ENCODE assay signal across 21 mouse cellular contexts in genomic region chr5:120425711-120426110, GRCm38 (mm10). TPM values are rescaled to one million over a fixed set of nuclear protein-coding genes. Genes with fewer than 3 reads are reported as not detected.
A peak's percentile ranks its signal among the peaks of the same experiment; 100 is the strongest.
DNase-seq lines count a peak whose midpoint lies in the region; ATAC-seq and TF ChIP-seq lines count a peak whose summit lies in the region.
"Had no signal": no experiment of that assay in that cellular context is flagged by ENCODE, and none has a peak within 500 bp of the region (broad histone marks: within the 10 kb centered on the region; RNA-seq: fewer than 3 reads in every experiment).

No protein-coding gene starts in this region.

- H3K4me1 ChIP-seq in forebrain, embryonic 13.5 days, result peaks cover 17% of the 10 kb centered on the region
- no peaks in the 10 kb centered on the region for H3K4me1 ChIP-seq in hindbrain, embryonic 16.5 days (ENCODE audit: control insufficient read depth, insufficient read depth, low read depth, low read length)
- H3K4me1 ChIP-seq in midbrain, embryonic 16.5 days (ENCODE audit: control insufficient read depth, insufficient read depth, low read length), result peaks cover 5% of the 10 kb centered on the region; the same call in 1 of the 2 replicates
- no peaks in the 10 kb centered on the region for H3K4me1 ChIP-seq in heart, adult 2 months (ENCODE audit: control insufficient read depth, insufficient read depth, low read length)
- H3K4me1 ChIP-seq: megakaryocyte, embryonic 14.5 days had no signal

- H3K4me3 ChIP-seq in forebrain, embryonic 13.5 days, result peak overlapping the region; percentile 21
- H3K4me3 ChIP-seq in hindbrain, embryonic 16.5 days (ENCODE audit: low read length), result peak overlapping the region; percentile 39
- H3K4me3 ChIP-seq in midbrain, embryonic 16.5 days (ENCODE audit: low read depth, low read length), result peak overlapping the region; percentile 41
- no peak overlapping the region for H3K4me3 ChIP-seq in heart, adult 2 months
- H3K4me3 ChIP-seq: megakaryocyte, embryonic 14.5 days had no signal

- H3K4me2 ChIP-seq in forebrain, embryonic 13.5 days, result peak overlapping the region; percentile 39
- H3K4me2 ChIP-seq in hindbrain, embryonic 16.5 days (ENCODE audit: low read length), result peak overlapping the region; percentile 61
- peak overlapping the region; percentile 60 for H3K4me2 ChIP-seq in midbrain, embryonic 16.5 days (ENCODE audit: low read length)

- TF ChIP-seq POLR2A in heart, adult 2 months (IDR thresholded peaks at IDR 0.05; ENCODE audit: insufficient read depth, low read depth, low read length), result no peak

- 1% methylated on average over 15 of the region's 20 CpGs for WGBS in forebrain, embryonic 13.5 days
- WGBS in hindbrain, embryonic 16.5 days, result 0% methylated on average over 20 of the region's 20 CpGs
- WGBS in midbrain, embryonic 16.5 days, result 2% methylated on average over 13 of the region's 20 CpGs
- WGBS in heart, adult 2 months, result under 1% methylated on average over 20 of the region's 20 CpGs

- no peaks in the 10 kb centered on the region for H3K79me2 ChIP-seq in heart, adult 2 months (replicated peaks; ENCODE audit: control insufficient read depth, insufficient read depth, low read length)

- no peak for TF ChIP-seq CTCF in heart, adult 2 months (IDR thresholded peaks at IDR 0.05)

- intact Hi-C loops in heart, postnatal 14 days (cut with DNase I), result no loop called here
- intact Hi-C loops in heart, adult 2 months (cut with DNase I), result no loop called here

- peaks cover 95% of the 10 kb centered on the region for H3K27me3 ChIP-seq in forebrain, embryonic 13.5 days
- H3K27me3 ChIP-seq in hindbrain, embryonic 16.5 days (replicated peaks; ENCODE audit: control insufficient read depth, insufficient read depth, low read length), result peaks cover 19% of the 10 kb centered on the region
- H3K27me3 ChIP-seq in midbrain, embryonic 16.5 days (ENCODE audit: control insufficient read depth, insufficient read depth, low read depth, low read length), result peaks cover 36% of the 10 kb centered on the region
- H3K27me3 ChIP-seq in heart, adult 2 months (ENCODE audit: control insufficient read depth, insufficient read depth, low read length), result peaks cover 12% of the 10 kb centered on the region

- no peaks in the 10 kb centered on the region for H3K9me3 ChIP-seq in forebrain, embryonic 13.5 days (replicated peaks)
- H3K9me3 ChIP-seq in hindbrain, embryonic 16.5 days (ENCODE audit: control insufficient read depth, low read length), result no peaks in the 10 kb centered on the region
- H3K9me3 ChIP-seq in midbrain, embryonic 16.5 days (replicated peaks; ENCODE audit: control insufficient read depth, low read length, poor library complexity, severe bottlenecking), result no peaks in the 10 kb centered on the region
- H3K9me3 ChIP-seq: megakaryocyte, embryonic 14.5 days had no signal

- H3K9ac ChIP-seq in forebrain, embryonic 13.5 days, result peak overlapping the region; percentile 40; the same call in 1 of the 2 replicates
- peak overlapping the region; percentile 64 for H3K9ac ChIP-seq in hindbrain, embryonic 16.5 days (ENCODE audit: low read depth, low read length)
- peak overlapping the region; percentile 68 for H3K9ac ChIP-seq in midbrain, embryonic 16.5 days (ENCODE audit: low read depth, low read length)
- no peak overlapping the region for H3K9ac ChIP-seq in heart, adult 2 months (ENCODE audit: low read depth, low read length)
- H3K9ac ChIP-seq: liver, embryonic 14.5 days had no signal

- DNase-seq in ZHBTc4 (ENCODE audit: low read depth, low spot score), result peak; percentile 32
- no peak for DNase-seq in heart, postnatal 14 days
- no peak for DNase-seq in heart, adult 2 months
- DNase-seq in left cerebral cortex, adult 18-20 months (ENCODE audit: low spot score in 2 of 2), result no peak
- DNase-seq: adrenal gland, postnatal 36 days; heart, postnatal 4 days; kidney, adult 18-20 months; kidney, postnatal 36 days; lung, postnatal 10 days had no signal

- peak overlapping the region; percentile 48 for H3K27ac ChIP-seq in forebrain, embryonic 13.5 days
- H3K27ac ChIP-seq in hindbrain, embryonic 16.5 days (ENCODE audit: low read depth, low read length), result peak overlapping the region; percentile 91
- H3K27ac ChIP-seq in midbrain, embryonic 16.5 days (ENCODE audit: low read length), result peak overlapping the region; percentile 92
- no peak overlapping the region for H3K27ac ChIP-seq in heart, adult 2 months
- H3K27ac ChIP-seq: liver, embryonic 14.5 days had no signal

- TF ChIP-seq EP300 in heart, adult 2 months (IDR thresholded peaks at IDR 0.05; ENCODE audit: insufficient read depth, low read depth, low read length), result no peak

- no peak for ATAC-seq in forebrain, embryonic 13.5 days
- no peak for ATAC-seq in hindbrain, embryonic 16.5 days
- no peak for ATAC-seq in midbrain, embryonic 16.5 days
- ATAC-seq: activated CD4-positive, CD25-positive, alpha-beta regulatory T cell, adult 4 months had no signal

- no peaks in the 10 kb centered on the region for H3K36me3 ChIP-seq in forebrain, embryonic 13.5 days (ENCODE audit: poor library complexity, severe bottlenecking)
- no peaks in the 10 kb centered on the region for H3K36me3 ChIP-seq in hindbrain, embryonic 16.5 days (ENCODE audit: control insufficient read depth, insufficient read depth, low read length)
- no peaks in the 10 kb centered on the region for H3K36me3 ChIP-seq in midbrain, embryonic 16.5 days (ENCODE audit: control insufficient read depth, insufficient read depth, low read length)
- H3K36me3 ChIP-seq in heart, adult 2 months (ENCODE audit: control insufficient read depth, insufficient read depth, low read length), result no peaks in the 10 kb centered on the region

RNA-seq across cellular contexts. Expression of gene Lhx5, which starts 5.8 kb away (rescaled TPM):
- 9.6 and 16.0 TPM in 2 replicates for polyA plus RNA-seq in forebrain, embryonic 13.5 days (2015; fragmentation: Nextera tagmentation; extraction: Ambion mirVana)
- 20.1 and 24.3 TPM in 2 replicates for polyA plus RNA-seq in hindbrain, embryonic 16.5 days (2015; fragmentation: Nextera tagmentation; extraction: Ambion mirVana)
- 22.5 and 23.2 TPM in 2 replicates for polyA plus RNA-seq in midbrain, embryonic 16.5 days (2015; fragmentation: Nextera tagmentation; extraction: Ambion mirVana)
- total RNA-seq in heart, postnatal 14 days (2021), result not detected
- total RNA-seq in heart, adult 2 months (2021), result not detected
- polyA plus RNA-seq in heart, adult 2 months (2012; rRNA removed), result not detected in 2 replicates
- not detected for total RNA-seq in left cerebral cortex, adult 18-20 months (2021)
- total RNA-seq: adrenal gland, postnatal 36 days; gastrocnemius, adult 8-10 months; heart, postnatal 4 days had no signal
- polyA plus RNA-seq: activated CD4-positive, CD25-positive, alpha-beta regulatory T cell, adult 4 months; limb, embryonic 11.5 days; liver, embryonic 14.5 days had no signal

RNA-seq across cellular contexts. Expression of gene Sdsl, which starts 46.9 kb away (rescaled TPM):
- 4.8 and 5.1 TPM in 2 replicates for polyA plus RNA-seq in forebrain, embryonic 13.5 days (2015; fragmentation: Nextera tagmentation; extraction: Ambion mirVana)
- polyA plus RNA-seq in hindbrain, embryonic 16.5 days (2015; fragmentation: Nextera tagmentation; extraction: Ambion mirVana), result 8.1 and 9.4 TPM in 2 replicates
- polyA plus RNA-seq in midbrain, embryonic 16.5 days (2015; fragmentation: Nextera tagmentation; extraction: Ambion mirVana), result 5.1 and 5.6 TPM in 2 replicates
- total RNA-seq in heart, postnatal 14 days (2021), result 10 to 100 TPM in 1 of 2 experiments, 1 to 10 TPM in 1; 8.7 to 10.9 TPM
- 1 to 10 TPM; 8.8 to 9.8 TPM for total RNA-seq in heart, adult 2 months (2021)
- 12.6 and 13.5 TPM in 2 replicates for polyA plus RNA-seq in heart, adult 2 months (2012; rRNA removed)
- 1 to 10 TPM; 7.9 to 8.6 TPM for total RNA-seq in left cerebral cortex, adult 18-20 months (2021)
- polyA plus RNA-seq: activated CD4-positive, CD25-positive, alpha-beta regulatory T cell, adult 4 months had no signal

RNA-seq across cellular contexts. Expression of gene Sds, which starts 50.6 kb away (rescaled TPM):
- not detected in 2 replicates for polyA plus RNA-seq in forebrain, embryonic 13.5 days (2015; fragmentation: Nextera tagmentation; extraction: Ambion mirVana)
- polyA plus RNA-seq in hindbrain, embryonic 16.5 days (2015; fragmentation: Nextera tagmentation; extraction: Ambion mirVana), result 0.40 and 0.80 TPM in 2 replicates
- 0.36 TPM in 1 of 2 replicates, not detected in the other for polyA plus RNA-seq in midbrain, embryonic 16.5 days (2015; fragmentation: Nextera tagmentation; extraction: Ambion mirVana)
- total RNA-seq in heart, postnatal 14 days (2021), result not detected
- 1 to 10 TPM; 1.2 to 3.0 TPM for total RNA-seq in heart, adult 2 months (2021)
- polyA plus RNA-seq in heart, adult 2 months (2012; rRNA removed), result 5.6 and 10.9 TPM in 2 replicates
- not detected for total RNA-seq in left cerebral cortex, adult 18-20 months (2021)
- total RNA-seq: heart, postnatal 4 days; layer of hippocampus, postnatal 14 days had no signal
- polyA plus RNA-seq: activated CD4-positive, CD25-positive, alpha-beta regulatory T cell, adult 4 months; embryonic facial prominence, embryonic 11.5 days; limb, embryonic 11.5 days; small intestine, adult 2 months; stomach, embryonic 14.5 days had no signal

Comparison
In these comparisons a context has a peak if more than half of its experiments do, and no peak if none do; other contexts are left out.
1. RNA of gene Lhx5, which starts 5.8 kb away (polyA plus RNA-seq): 22.5 to 23.2 TPM in midbrain, embryonic 16.5 days, 20.1 to 24.3 TPM in hindbrain, embryonic 16.5 days and 9.6 to 16.0 TPM in forebrain, embryonic 13.5 days; not detected in heart, adult 2 months; every median in the first group is over 10 times any median in the second.
2. Peak in every context shown above with its lines, with median percentiles within 50 percentile points of each other: H3K4me2 ChIP-seq.